Mouse (Mus musculus) midbrain, embryonic 13.5 days (tissue): Measurements from ENCODE around the gene L1td1. TPM values are rescaled to one million over a fixed set of nuclear protein-coding genes. Genes with fewer than 3 reads are reported as not detected.

Source experiments
- ATAC-seq: fragments of 200-750 bp; cut with Nextera tagmentation; 2 replicates; pipeline ENCODE4 v1.8.0; 2017; ENCODE audit warnings: mild to moderate bottlenecking, moderate TSS enrichment, moderate library complexity
- H3K27ac ChIP-seq: fragments of 300-500 bp; sonication (generic); 2 replicates; pipeline ENCODE4 v1.5.1; 2015; ENCODE audit warnings: inconsistent platforms, mild to moderate bottlenecking, moderate library complexity
- H3K27me3 ChIP-seq: fragments of 300-500 bp; sonication (generic); 2 replicates; pipeline ENCODE4 v1.6.1; 2015; ENCODE audit warnings: mild to moderate bottlenecking, inconsistent platforms
- H3K36me3 ChIP-seq: fragments of 300-500 bp; sonication (generic); 2 replicates; pipeline ENCODE4 v1.6.1; 2015; ENCODE audit warnings: mild to moderate bottlenecking, inconsistent platforms
- H3K4me1 ChIP-seq: fragments of 300-500 bp; sonication (generic); replicated peaks from 2 replicates; pipeline ENCODE4 v1.6.1; 2015; ENCODE audit warnings: inconsistent platforms
- H3K4me2 ChIP-seq: fragments of 300-500 bp; sonication (generic); replicated peaks from 2 replicates; pipeline ENCODE4 v1.6.1; 2015; ENCODE audit warnings: moderate library complexity, mild to moderate bottlenecking, inconsistent platforms
- H3K4me3 ChIP-seq: fragments of 300-500 bp; sonication (generic); replicated peaks from 2 replicates; pipeline ENCODE4 v1.5.1; 2015; ENCODE audit warnings: mild to moderate bottlenecking, inconsistent platforms
- H3K9ac ChIP-seq: fragments of 300-500 bp; sonication (generic); replicated peaks from 2 replicates; pipeline ENCODE4 v1.6.1; 2015; ENCODE audit warnings: mild to moderate bottlenecking, inconsistent platforms
- H3K9me3 ChIP-seq: fragments of 300-500 bp; sonication (generic); 2 replicates; pipeline ENCODE4 v1.6.1; 2016; ENCODE audit warnings: mild to moderate bottlenecking, inconsistent platforms
- WGBS: fragments of 180-500 bp; shearing (Covaris S2); methylation state at CpG from one replicate; pipeline ENCODE4 v1.1.7; 2015; 5-methylcytosine and 5-hydroxymethylcytosine counted together
- polyA plus RNA-seq: library from polyadenylated mRNA; unstranded; fragments of >200 nt; fragmentation: Nextera tagmentation; extraction: Ambion mirVana; gene quantifications from 2 replicates; pipeline ENCODE4 v1.2.1, GENCODE M21; 2015

Gene L1td1
- polyA plus RNA-seq, 1 experiment from 2014 or later: not detected

- no peak overlapping the region for H3K4me2 ChIP-seq
- H3K4me3 ChIP-seq: no peak overlapping the region
- no peaks in the 10 kb centered on the region for H3K9me3 ChIP-seq
- H3K9ac ChIP-seq: no peak overlapping the region
- H3K27ac ChIP-seq: no peak overlapping the region
- no peaks in the 10 kb centered on the region for H3K4me1 ChIP-seq
- ATAC-seq: no peak
- no peaks in the 10 kb centered on the region for H3K36me3 ChIP-seq
- WGBS: 34% methylated on average over 7 of the region's 7 CpGs
- H3K27me3 ChIP-seq: no peaks in the 10 kb centered on the region
Measured at GRCm38 (mm10) chr4:98743906-98744210, 17.3 kb downstream of the L1td1 start.

GRCm38 (mm10) chr4:98754456-98754855, 27.9 kb downstream of the L1td1 start:
- Histone ChIP-seq H3K4me3 (no peak overlapping the region), H3K9ac (no peak overlapping the region), H3K4me2 (no peak overlapping the region), H3K27ac (no peak overlapping the region), H3K9me3 (no peaks in the 10 kb centered on the region), H3K36me3 (no peaks in the 10 kb centered on the region), H3K27me3 (no peaks in the 10 kb centered on the region), H3K4me1 (peaks cover 23% of the 10 kb centered on the region)
- 56% methylated on average over 4 of the region's 4 CpGs for WGBS
- no peak for ATAC-seq

- H3K27ac ChIP-seq: no peak overlapping the region
- H3K4me2 ChIP-seq: no peak overlapping the region; the same call in 1 of the 2 replicates
- no peaks in the 10 kb centered on the region for H3K36me3 ChIP-seq
- 21% methylated on average over 11 of the region's 11 CpGs for WGBS
- H3K9me3 ChIP-seq: no peaks in the 10 kb centered on the region
- no peak overlapping the region for H3K4me3 ChIP-seq
- no peaks in the 10 kb centered on the region for H3K27me3 ChIP-seq
- peaks cover 23% of the 10 kb centered on the region for H3K4me1 ChIP-seq
- H3K9ac ChIP-seq: no peak overlapping the region
- ATAC-seq: peak; percentile 18; the same call in 1 of the 2 replicates
Measured at GRCm38 (mm10) chr4:98756141-98756540, 29.6 kb downstream of the L1td1 start.

- ATAC-seq: peak; percentile 60
- Histone ChIP-seq H3K4me2 (no peak overlapping the region), H3K36me3 (no peaks in the 10 kb centered on the region), H3K9me3 (no peaks in the 10 kb centered on the region), H3K27me3 (no peaks in the 10 kb centered on the region), H3K4me1 (peaks cover 31% of the 10 kb centered on the region), H3K4me3 (no peak overlapping the region), H3K9ac (no peak overlapping the region), H3K27ac (no peak overlapping the region)
- 42% methylated on average over 4 of the region's 4 CpGs for WGBS
Measured at GRCm38 (mm10) chr4:98758012-98758821, 31.7 kb downstream of the L1td1 start.

- ATAC-seq: peak; percentile 5; the same call in 1 of the 2 replicates
- Histone ChIP-seq H3K27me3 (no peaks in the 10 kb centered on the region), H3K27ac (no peak overlapping the region), H3K36me3 (no peaks in the 10 kb centered on the region), H3K4me3 (no peak overlapping the region), H3K9me3 (no peaks in the 10 kb centered on the region), H3K4me1 (peaks cover 31% of the 10 kb centered on the region), H3K4me2 (no peak overlapping the region), H3K9ac (no peak overlapping the region)
- 86% methylated on average over 3 of the region's 3 CpGs for WGBS
Measured at GRCm38 (mm10) chr4:98758872-98759518, 32.5 kb downstream of the L1td1 start.

- Histone ChIP-seq H3K4me3 (no peak overlapping the region), H3K9me3 (no peaks in the 10 kb centered on the region), H3K36me3 (no peaks in the 10 kb centered on the region), H3K4me1 (no peaks in the 10 kb centered on the region), H3K27me3 (no peaks in the 10 kb centered on the region), H3K4me2 (no peak overlapping the region), H3K9ac (no peak overlapping the region), H3K27ac (no peak overlapping the region)
- WGBS: 84% methylated on average over 14 of the region's 14 CpGs
- ATAC-seq: no peak
Measured at GRCm38 (mm10) chr4:98767134-98768133, 40.9 kb downstream of the L1td1 start.

GRCm38 (mm10) chr4:98773785-98774184, 47.3 kb downstream of the L1td1 start:
- Histone ChIP-seq H3K27me3 (no peaks in the 10 kb centered on the region), H3K27ac (no peak overlapping the region), H3K4me3 (no peak overlapping the region), H3K36me3 (no peaks in the 10 kb centered on the region), H3K4me1 (peaks cover 10% of the 10 kb centered on the region), H3K9ac (no peak overlapping the region), H3K4me2 (no peak overlapping the region), H3K9me3 (no peaks in the 10 kb centered on the region)
- ATAC-seq: no peak
- WGBS: 94% methylated on average over 5 of the region's 5 CpGs

GRCm38 (mm10) chr4:98776721-98777427, 50.3 kb downstream of the L1td1 start:
- ATAC-seq: no peak
- Histone ChIP-seq H3K36me3 (no peaks in the 10 kb centered on the region), H3K4me2 (no peak overlapping the region), H3K27me3 (0 out of 2 replicates have a peak, but pooled peaks cover 7% of the 10 kb centered on the region), H3K9ac (no peak overlapping the region), H3K4me1 (peaks cover 12% of the 10 kb centered on the region), H3K27ac (no peak overlapping the region), H3K9me3 (no peaks in the 10 kb centered on the region), H3K4me3 (no peak overlapping the region)
- WGBS: 92% methylated on average over 10 of the region's 10 CpGs

- Histone ChIP-seq H3K4me3 (no peak overlapping the region), H3K27ac (no peak overlapping the region), H3K4me1 (peaks cover 12% of the 10 kb centered on the region), H3K27me3 (0 out of 2 replicates have a peak, but pooled peaks cover 7% of the 10 kb centered on the region), H3K9ac (no peak overlapping the region), H3K4me2 (no peak overlapping the region), H3K36me3 (no peaks in the 10 kb centered on the region), H3K9me3 (no peaks in the 10 kb centered on the region)
- ATAC-seq: no peak
- WGBS: 90% methylated on average over 6 of the region's 6 CpGs
Measured at GRCm38 (mm10) chr4:98777464-98777863, 50.9 kb downstream of the L1td1 start.

- Histone ChIP-seq H3K4me2 (peak overlapping the region; percentile 37), H3K4me1 (peaks cover 12% of the 10 kb centered on the region), H3K27me3 (0 out of 2 replicates have a peak, but pooled peaks cover 7% of the 10 kb centered on the region), H3K27ac (no peak overlapping the region), H3K9me3 (no peaks in the 10 kb centered on the region), H3K9ac (no peak overlapping the region), H3K36me3 (no peaks in the 10 kb centered on the region), H3K4me3 (0 out of 2 replicates have a peak overlapping the region, but pooled peaks have one; percentile 8)
- 0 out of 2 replicates have a peak, but pooled peaks have one; percentile 49 for ATAC-seq
- 12% methylated on average over 16 of the region's 16 CpGs for WGBS
Measured at GRCm38 (mm10) chr4:98778219-98778618, 51.7 kb downstream of the L1td1 start.

GRCm38 (mm10) chr4:98785851-98786250, 59.3 kb downstream of the L1td1 start:
- H3K27me3 ChIP-seq: no peaks in the 10 kb centered on the region
- peaks cover 17% of the 10 kb centered on the region for H3K4me1 ChIP-seq
- no peaks in the 10 kb centered on the region for H3K36me3 ChIP-seq
- H3K4me3 ChIP-seq: no peak overlapping the region
- no peak overlapping the region for H3K9ac ChIP-seq
- H3K27ac ChIP-seq: no peak overlapping the region
- no peak overlapping the region for H3K4me2 ChIP-seq
- no peaks in the 10 kb centered on the region for H3K9me3 ChIP-seq
- 40% methylated on average over 8 of the region's 8 CpGs for WGBS
- ATAC-seq: no peak
